Mouse (Mus musculus) CD8-positive naive resting alpha-beta T cell, adult 2 months (primary cell): ENCODE measurements around the gene Exoc7.
A peak's percentile ranks its signal among the peaks of the same experiment; 100 is the strongest.

ENCODE experiments used
- DNase-seq, 2 experiments: peaks; one replicate each; pipeline ENCODE4 v3.0.0; 2022; ENCODE audit warnings: low read depth in 2 of 2, low spot score in 2 of 2

The Exoc7 gene

DNA sequence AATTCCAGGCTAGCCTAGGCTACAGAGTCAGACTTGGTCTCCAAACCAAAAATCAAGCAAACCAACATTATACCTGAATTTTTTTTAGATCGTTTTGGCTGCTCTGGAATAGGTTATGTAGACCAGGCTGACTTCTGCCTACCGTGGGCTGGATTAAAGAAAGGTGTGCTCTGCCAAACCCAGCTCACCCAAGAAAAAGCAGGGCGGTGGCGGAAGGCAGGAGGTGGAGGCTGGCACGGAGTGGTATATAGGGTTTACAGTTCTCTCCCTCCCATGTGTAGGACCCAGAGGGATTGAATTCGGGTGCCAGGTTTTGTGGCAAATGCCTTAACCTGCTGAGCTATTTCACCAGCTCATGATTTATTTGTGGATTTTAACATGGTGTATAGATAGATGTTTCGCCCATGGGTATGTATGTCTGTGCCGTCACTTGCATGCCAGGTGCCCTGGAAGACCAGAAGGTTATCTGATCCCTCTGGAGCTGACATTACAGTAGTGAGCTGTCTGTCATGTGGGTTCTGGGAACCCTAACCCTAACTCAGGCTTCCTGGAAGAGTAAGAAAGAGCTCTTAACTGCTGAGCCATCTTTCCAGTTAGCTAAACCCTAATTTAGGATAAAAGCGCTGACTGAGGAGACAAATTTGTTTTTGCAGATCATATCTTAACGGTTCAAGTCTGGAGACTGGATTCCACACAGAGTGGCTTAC, at the start of gene Exoc7:
Gene Exoc7 (minus strand): TSS at position 215 of the 707 bp plus-strand sequence.
- DNase-seq = no peak

DNA sequence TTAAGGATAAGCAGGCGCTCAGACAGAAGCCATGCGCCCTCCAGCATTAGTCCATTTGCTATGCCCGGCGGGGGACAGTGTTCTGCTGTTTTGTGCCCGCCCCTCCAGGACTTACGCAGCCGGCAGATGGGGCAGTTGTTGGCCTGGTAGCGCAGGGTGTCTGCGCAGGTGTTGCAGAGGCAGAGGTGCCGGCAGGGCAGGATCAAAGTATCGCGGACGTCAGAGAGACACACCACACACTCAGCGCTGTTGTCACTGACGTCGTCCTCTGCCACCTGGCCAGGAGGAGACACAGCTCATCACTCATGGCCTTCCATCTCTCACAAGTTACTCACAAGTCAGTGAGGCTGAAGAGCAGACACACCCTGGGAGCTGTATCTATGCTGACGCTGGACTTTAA, 47.5 kb upstream of the Exoc7 start:
- DNase-seq = peak in 1 of 2 experiments; percentile 34

DNA sequence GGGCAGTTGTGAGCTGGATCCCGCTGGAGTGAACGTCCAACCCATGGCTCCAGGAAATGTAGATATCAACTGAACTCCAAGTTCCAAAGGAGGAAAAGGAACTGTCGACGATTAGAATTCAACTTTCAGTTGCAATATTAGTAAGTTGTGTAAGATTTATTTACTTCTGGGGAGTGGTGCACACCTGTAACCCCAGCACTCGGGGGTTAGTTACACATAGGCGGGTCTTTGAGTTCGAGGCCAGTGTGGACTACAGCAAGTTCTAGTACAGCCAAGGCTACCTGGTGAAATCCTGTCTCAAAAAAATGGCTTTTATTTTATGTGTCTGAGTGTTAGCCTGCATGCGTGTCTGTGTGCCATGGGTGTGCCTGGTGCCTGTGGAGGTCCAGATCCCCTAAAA, 46.5 kb upstream of the Exoc7 start:
- DNase-seq = no peak

DNA sequence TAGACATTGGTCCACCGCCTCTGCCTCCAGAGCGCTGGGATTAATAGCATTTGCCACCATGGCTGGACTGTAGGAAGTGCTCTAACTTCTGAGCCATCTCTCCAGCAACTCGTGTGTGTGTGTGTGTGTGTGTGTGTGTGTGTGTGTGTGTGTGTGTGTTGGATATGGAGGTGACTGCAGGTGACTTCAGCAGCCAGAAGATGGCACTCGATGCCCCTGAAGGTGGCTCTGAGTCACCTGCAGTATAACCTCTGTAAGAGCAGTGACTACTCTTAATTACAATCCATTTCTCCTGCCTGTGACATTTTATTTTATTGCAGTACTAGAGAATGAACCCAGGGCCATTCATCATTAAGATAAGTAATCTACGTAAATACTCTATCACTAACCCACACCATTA, 44.3 kb upstream of the Exoc7 start:
- DNase-seq = no peak

DNA sequence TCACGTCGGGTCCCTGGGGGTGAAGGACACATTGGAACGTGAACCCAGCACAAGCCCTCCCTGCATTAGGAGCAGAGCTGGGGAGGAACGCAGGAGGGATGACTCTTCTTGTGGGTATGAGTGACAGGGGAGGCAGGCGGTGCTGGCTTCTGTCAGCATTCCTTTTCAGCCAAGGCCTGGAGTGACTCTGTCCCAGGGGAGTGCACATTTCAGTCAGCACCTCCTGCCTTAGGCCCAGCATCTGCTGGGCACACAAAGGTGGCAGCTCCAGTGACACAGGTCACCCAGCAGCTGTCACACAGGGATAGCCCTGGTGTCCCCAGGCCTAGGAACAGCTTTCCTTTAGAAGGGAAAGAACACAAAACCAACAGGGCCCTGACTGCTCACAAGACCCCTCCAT, 40.9 kb upstream of the Exoc7 start:
- no peak for DNase-seq

DNA sequence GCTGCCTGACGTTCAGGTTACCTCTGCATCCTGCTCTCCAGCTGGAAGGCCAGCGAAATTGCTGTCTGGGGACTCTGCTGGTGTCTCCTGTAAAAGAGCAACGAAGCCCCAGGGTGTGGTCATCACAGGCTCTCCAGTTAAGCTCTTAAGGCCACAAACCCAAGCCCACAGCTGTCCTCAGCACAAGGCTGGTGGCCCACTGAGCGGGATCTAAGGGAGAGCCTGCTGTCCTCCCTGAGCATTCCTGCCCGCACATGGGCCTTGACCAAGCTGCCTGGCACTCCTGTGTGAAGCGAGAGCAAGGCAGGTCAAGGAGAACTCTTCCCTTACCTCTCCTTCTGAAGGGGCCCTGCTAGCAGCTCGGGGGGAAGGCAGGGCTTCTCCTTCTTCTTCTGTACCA, 40.0 kb upstream of the Exoc7 start:
- no peak for DNase-seq

DNA sequence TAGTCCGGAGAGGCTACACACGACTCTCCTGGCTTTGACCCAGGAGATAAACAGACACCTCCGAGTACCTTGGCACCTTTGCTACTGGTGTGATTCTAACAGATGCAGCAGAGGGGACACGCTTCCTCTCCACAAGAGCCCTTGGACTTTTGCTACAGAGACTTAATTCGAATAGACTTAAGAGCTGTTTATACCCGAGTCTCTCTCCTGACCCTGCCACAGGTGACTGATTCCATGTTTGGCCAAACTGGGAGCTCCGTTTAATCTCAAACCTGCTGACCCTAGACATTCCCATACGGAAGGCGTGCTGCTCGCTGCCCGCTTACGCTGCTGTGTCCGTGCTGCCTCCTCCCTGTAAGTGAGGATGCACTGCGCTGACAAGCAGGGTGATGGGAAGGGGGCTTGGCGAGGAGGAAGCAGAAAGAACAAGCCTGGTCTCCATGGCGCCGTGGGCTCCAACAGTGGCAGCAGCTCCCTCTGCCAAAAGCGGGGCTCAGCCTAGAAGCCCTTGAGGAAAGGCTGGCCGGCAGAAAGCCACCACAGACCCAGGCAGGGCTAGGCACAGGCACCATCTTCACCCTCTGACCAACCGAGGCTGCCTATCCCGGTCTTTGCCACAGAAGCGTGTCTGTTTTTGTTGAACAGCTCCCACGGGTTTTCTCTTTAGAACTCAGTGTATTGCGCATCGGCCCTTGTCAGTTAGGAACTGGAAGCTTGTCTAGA, 35.2 kb upstream of the Exoc7 start:
- no peak for DNase-seq

DNA sequence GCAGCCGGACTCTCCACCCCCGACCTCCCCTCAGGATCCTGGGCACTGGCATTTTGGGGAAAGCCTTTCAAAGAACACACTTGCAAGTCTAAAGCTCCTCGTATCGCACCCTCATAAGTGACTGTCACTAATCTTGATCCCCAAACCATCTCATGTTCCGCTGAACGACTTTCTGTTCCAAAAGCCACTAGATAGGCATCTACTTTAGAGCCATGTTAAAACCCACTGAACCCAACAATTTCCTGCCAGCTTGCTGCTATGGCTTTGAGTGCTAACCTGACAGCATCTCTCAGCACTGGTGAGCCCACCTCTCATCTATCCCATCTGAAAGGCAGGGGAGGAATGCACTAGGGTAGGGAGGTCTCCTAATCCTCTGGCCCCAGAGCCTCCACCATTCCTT, 30.5 kb upstream of the Exoc7 start:
- no peak for DNase-seq

DNA sequence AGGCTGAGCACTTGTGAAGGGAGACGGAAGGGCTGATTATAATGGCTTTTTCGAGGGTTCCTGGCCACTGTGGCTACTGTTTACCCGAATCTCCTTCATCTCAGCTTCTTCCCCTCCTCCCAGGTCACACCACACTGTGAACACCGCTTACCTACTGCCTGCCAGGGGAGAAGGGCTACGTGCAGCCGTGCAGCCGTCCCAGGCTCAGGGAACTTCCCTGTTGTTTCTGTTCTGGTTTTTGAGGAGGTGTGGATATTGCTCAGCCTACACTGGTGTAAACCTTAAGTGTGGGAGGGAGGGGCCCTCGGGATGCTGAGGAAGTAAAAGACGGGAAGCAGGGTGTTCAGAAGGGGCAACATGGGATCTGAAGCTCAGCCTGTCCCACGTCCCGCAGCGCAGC, 30.0 kb upstream of the Exoc7 start:
- DNase-seq = no peak

DNA sequence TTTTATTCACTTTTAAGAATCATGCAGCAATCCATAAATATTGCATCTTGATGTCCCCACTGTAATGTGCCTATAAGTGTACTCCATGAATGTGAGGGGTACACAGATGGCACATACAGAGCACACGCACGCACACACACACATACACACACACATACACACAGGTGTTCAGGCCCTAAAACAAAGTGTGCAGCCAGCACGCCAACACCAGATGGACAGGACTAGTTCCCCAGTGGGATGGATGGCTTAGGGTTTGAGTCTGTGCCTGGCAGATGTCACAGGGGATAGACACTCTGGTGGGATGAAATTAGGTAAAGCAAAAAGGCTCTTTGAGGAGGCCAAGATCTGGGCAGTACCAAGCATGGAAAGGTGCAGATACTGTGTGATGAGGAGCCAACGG, 29.4 kb upstream of the Exoc7 start:
- DNase-seq = no peak

DNA sequence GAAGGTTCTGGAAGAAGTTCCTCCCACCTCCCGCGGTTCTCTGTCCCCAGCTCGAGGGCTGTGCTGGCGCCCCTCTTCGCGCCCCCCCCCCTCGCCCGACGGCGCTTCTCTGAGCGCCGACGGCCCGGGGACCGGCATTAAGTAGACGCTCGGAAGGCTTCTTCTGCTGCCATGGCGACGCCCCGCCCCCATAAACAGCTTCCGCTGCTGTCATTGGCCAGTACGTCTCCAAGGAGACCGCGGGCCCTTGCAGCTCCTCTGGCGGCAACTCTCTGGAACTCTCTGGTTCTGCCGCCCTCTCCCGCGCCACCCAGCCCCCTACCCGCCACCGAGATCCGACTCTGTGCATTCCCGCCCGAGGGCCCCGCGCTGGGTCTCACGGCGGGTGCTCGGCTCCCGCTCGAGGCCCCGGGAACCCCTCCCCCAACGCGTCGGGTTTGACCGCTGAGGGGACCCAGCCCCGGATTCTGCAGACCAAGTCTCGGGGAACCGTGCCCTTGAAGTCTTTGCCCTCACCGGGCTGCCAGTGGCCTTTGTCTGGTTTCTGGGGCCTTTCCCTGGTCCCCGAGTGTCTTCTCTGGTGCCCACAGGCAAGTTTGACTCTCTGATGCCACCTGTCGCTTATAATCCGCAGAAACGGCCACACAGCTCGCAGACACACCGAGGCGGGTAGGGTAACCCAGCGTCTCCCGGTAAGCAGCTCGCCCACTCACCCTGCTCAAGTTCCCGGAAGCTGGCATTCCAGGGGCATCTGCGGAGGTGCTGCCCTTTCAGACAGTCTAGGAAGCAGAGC, 28.4 kb upstream of the Exoc7 start, which contains the start of gene Foxj1:
Gene Foxj1 (minus strand): TSS at position 156 of the 793 bp plus-strand sequence.
- peak; percentile 92 to 98 for DNase-seq

DNA sequence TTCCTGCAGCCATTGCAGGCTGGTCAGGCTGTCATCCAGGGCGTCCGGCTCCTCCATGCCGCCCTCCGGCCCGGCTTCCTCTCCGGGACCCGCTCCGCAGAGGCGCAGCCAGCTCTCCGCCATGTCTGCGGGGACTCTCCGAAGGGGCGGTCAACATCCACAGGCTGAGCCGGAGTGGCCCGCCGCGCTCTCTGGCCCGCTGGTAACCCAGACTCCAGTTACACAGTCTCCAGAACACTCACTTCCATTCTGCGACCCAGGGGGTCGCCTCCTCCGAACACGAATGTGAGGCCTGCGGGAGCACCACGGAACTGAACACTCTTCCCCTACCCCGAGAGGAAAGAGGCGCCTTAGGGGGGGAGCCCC, 27.4 kb upstream of the Exoc7 start:
- DNase-seq = no peak

DNA sequence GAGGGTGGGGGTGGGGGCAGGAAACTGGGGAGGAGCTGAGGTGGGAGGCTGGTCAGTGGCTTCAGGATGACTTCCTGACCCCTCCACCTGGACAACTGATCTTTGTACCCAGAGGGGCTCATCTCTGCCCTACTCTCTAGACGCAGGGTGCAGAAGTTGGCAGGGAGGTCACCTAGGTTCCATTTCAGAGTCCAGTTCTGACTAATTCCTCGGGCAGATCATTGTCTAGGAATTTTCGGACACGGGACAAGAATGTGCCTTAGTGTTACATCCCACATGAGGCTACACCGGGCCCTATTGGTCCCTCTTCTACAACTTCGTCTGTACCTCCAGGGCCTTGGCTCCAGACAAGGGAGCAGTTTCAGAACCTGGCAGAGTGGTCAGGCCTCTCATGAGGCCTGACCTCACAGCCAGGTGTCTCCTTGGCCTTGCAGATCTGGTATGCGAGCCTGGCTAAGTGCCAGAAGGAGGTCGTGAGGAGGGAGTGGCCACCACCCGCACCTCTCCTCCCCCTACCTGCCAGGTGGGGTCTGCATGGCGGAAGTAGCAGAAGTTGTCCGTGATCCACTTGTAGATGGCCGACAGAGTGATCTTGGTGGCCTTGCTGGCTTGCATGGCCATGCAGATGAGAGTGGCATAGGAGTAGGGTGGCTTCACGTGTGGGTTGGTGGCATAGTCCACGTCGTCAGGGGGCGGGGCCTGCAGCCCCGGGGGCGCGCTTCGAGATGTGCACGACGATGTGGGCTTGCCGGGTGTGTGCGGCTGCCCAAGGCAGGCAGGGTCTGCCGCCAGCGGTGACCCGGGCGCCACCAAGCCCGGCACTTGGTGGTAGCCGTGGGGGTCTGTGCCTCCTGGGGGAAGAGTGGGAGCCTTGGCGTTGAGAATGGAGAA, 26.7 kb upstream of the Exoc7 start:
- no peak for DNase-seq

DNA sequence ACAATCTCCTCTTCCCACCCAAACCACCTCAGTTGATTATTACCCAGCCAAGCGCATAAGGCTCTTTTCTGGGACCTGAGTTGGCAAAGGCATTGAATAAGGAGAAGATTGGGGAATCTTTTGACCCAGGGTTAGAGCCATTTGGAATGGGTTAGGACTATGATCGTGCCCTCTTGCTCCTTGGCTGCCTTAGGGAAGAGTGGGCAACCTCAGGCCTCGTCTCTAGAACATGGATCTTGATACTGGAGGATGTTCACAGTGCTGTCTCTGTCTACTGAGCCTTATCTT, 25.9 kb upstream of the Exoc7 start:
- DNase-seq = no peak

DNA sequence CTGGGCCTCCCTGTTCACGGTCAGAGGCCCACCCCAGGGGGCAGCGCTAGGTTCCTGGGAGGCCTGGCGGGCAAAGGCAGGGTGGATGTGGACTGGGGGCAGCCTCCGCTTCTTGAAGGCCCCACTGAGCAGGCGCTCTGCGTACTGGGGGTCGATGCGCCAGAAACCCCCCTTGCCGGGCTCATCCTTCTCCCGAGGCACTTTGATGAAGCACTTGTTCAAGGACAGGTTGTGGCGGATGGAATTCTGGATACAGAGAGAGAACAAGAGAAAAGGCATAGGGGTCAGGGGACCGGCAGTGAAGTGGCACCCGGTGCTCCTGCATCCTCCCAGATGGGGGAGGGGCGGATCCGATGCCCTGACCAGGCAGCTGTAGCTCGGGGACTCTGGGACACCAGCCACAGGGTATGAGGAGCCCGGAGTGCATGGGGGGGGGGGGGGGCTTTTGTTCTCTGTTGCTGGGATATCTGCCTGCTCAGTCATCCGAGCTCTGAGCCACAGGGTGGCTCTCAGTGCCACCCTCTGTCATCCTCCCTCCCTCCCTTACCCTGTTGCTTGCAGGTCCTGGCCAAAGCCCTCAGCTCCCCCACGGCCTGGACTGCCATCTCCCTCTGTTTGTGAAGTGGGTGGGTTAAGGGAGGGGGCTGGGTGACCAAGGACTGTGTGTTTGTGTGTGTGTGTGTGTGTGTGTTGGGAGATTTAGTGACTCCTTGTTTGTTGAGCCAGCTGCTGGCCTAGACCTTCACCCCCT, 25.4 kb upstream of the Exoc7 start:
- no peak for DNase-seq

DNA sequence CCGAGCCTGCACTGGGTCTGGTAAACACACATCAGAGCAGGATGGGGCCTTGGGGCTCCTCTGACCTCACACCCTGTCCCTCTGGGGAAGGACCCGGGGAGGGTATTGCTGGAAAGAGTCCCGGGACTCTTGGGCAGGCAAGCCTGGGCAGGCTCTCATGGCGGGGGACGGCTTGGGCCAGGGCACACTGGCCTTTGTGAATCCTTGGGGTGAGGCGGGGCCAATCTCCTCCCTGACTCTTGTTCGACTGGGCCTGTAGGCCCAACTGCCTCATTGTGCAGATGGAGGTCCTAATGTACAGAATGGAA, 23.1 kb upstream of the Exoc7 start:
- no peak for DNase-seq

DNA sequence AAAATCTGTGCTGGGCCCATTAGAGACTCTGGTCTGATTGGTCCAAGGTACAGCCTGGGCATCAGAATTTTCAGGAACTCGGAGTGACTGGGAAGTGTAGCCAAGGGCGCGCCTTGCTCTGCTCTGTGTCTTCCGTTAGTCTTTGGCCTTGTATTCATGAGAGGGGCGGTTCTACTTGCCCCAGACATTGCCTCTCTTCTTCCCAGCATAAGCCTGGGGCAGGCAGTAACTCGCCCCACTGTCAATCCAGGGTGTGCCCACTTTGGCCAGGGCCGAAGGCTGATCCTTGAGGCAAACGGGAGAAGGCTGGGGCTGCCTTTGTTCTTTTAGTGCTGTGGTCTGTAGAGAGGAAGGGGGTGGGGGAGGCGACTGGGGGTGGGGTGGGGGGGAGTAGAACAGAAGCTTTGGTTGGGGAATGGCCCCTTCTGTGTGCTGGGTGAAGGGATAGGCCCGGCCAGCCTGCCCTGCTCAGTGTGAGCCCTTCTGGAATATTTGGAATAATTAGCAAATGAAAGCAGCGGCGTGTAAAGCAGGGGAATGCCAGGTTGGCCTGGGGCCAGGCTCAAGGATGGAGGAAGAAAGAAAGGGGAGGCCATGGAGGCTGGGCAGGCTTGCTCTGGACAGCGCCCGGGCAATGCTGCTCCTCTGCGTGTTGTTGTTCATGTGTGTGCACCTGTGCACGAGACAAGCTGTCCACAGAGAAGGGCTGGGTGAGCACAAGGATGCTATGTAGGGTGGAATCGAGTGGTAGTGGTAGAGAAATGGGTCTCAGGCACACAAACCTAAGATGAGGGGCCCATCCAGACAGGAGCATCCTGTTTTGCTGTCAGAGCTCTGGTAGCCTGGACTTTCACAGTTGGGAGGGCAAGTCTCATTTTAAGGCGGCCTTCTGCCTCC, 22.5 kb upstream of the Exoc7 start:
- DNase-seq = no peak

DNA sequence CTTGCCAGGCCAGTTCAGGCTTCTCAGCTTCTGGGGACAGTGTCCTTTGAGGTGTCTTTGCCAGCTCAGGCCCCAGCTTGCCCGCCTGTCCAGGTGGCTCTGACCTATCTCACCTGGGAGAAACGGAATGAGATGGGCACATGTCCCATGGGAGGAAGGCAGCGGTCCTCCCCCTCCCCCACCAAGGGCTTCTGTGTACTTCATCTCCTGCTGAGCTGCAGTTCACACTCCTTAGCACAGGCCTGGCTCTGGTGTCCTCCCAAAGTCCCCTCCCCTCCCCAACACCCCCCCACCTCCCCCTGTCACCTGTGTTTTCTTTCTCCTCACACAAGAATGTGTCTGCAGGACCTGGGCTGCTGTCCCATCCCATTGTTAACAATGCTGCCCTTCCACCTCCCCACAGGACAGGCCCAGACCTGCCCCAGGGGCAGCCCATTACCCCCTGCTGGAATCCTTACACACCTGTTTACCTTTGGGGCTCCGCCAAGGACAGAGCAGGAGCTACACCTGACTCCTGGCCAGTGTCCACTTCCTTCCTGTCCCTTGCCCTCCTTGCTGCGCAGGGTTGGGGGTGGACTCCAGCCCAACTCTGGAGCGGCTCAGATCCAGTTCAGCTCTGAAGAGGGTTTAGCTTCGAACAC, 20.1 kb upstream of the Exoc7 start:
- DNase-seq = no peak
